Mouse (Mus musculus) erythroid progenitor cell, adult 5-6 weeks (primary cell): Measurements from ENCODE around the gene Vmn1r1. TPM values are rescaled to one million over a fixed set of nuclear protein-coding genes. Genes with fewer than 3 reads are reported as not detected.

Experiments used
- total RNA-seq, 2 experiments: library from RNA; stranded (forward) in 1 of 2; stranded (reverse) in 1 of 2; fragments of 150-400 nt in 1 of 2; fragments of 186-747, 209-891 nt in 1 of 2; gene quantifications; 2 replicates each; pipeline versions ENCODE4 v1.2.3 to v1.2.4; 2015 to 2017; ENCODE audit warnings: low replicate concordance in 2 of 2

The Vmn1r1 gene
- total RNA-seq, 2 experiments from 2014 or later = not detected

Other genes starting within 250 kb of the Vmn1r1 start
- gene Enah, start 144.5 kb downstream of the Vmn1r1 start, total RNA-seq (2015; ENCODE audit: low replicate concordance) = 0.84 TPM in 1 of 2 replicates, not detected in the other
- 1.4 and 3.5 TPM in 2 replicates for gene Enah, start 144.5 kb downstream of the Vmn1r1 start, total RNA-seq (2017; ENCODE audit: low replicate concordance)
- 54.5 and 62.7 TPM in 2 replicates for gene Srp9, start 39.7 kb downstream of the Vmn1r1 start, total RNA-seq (2015; ENCODE audit: low replicate concordance)
- gene Srp9, start 39.7 kb downstream of the Vmn1r1 start, total RNA-seq (2017; ENCODE audit: low replicate concordance) = 24.2 and 58.1 TPM in 2 replicates
- gene Degs1, start 118.3 kb upstream of the Vmn1r1 start, total RNA-seq (2015; ENCODE audit: low replicate concordance) = 70.3 and 79.2 TPM in 2 replicates
- gene Degs1, start 118.3 kb upstream of the Vmn1r1 start, total RNA-seq (2017; ENCODE audit: low replicate concordance) = 31.8 and 33.1 TPM in 2 replicates
- 5.0 and 13.0 TPM in 2 replicates for gene Fbxo28, start 177.1 kb upstream of the Vmn1r1 start, total RNA-seq (2015; ENCODE audit: low replicate concordance)
- gene Fbxo28, start 177.1 kb upstream of the Vmn1r1 start, total RNA-seq (2017; ENCODE audit: low replicate concordance) = 6.5 and 7.8 TPM in 2 replicates
- gene Trp53bp2, start 244.7 kb upstream of the Vmn1r1 start, total RNA-seq (2015; ENCODE audit: low replicate concordance) = 5.4 and 5.9 TPM in 2 replicates
- gene Trp53bp2, start 244.7 kb upstream of the Vmn1r1 start, total RNA-seq (2017; ENCODE audit: low replicate concordance) = 3.3 and 10.8 TPM in 2 replicates